Mouse (Mus musculus): ENCODE data around the gene Pabpn1l. TPM values are rescaled to one million over a fixed set of nuclear protein-coding genes. Genes with fewer than 3 reads are reported as not detected.
A peak's percentile ranks its signal among the peaks of the same experiment; 100 is the strongest.
"Not testable (repeated sequence)": the region's sequence is repeated elsewhere in the genome, so short reads cannot be mapped to it uniquely, and the experiment has no call there.

The Pabpn1l gene
- polyA plus RNA-seq, 1 experiment from 2014 or later: not detected

GRCm38 (mm10) chr8:122644175-122644954 lies 21.8 kb upstream of the Pabpn1l start:
- peaks cover 33% of the 10 kb centered on the region for H3K36me3 ChIP-seq
- H3K9ac ChIP-seq (replicated peaks): no peak overlapping the region
- H3K4me3 ChIP-seq: no peak overlapping the region
- WGBS: 77% methylated on average over 6 of the region's 6 CpGs
- ATAC-seq (replicated peaks): no peak
- no peaks in the 10 kb centered on the region for H3K9me3 ChIP-seq
- peaks cover 23% of the 10 kb centered on the region for H3K4me1 ChIP-seq
- no peak overlapping the region for H3K27ac ChIP-seq (replicated peaks)
- H3K4me2 ChIP-seq (replicated peaks): no peak overlapping the region
- no peaks in the 10 kb centered on the region for H3K27me3 ChIP-seq

DNA sequence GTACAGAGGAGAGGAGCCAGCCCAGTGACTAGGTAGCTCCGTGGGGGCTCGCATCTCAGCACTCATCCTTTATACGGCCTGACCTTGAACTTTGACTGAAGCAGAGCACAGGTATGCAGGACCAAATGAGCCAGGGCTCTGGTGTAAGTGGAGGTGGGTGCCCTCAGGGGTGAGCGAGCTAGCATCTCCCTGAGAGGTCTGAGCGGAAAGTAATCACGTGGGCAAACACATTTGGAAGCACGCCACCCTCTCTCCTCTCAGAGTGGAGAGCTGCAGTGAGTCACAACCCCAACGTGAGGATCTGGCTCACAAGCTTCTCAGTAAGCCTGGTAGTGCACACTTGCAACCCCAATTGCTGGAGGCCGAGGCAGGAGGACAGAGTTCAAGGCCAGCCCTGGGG lies 19.5 kb upstream of the Pabpn1l start:
- peaks cover 25% of the 10 kb centered on the region for H3K36me3 ChIP-seq

DNA sequence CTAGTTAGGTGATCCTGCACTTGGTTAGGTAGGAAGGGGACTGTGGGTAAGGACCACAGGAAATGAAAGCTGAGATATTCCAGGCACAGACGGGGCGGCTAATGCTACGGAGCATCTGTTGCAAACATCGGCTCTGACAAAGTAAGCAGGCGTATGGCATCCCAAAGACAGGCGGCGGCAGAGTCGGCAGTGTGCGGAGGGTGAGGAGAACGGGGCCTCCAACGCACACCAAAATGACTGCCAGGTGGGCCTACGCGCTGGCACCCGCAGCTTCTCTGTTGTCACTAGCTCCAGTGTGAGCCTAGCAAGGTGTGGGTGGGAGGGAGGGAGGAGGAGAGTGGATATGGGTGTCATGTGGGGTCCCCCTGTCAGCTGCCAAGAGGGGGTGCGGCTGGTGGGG lies 18.9 kb upstream of the Pabpn1l start:
- H3K27ac ChIP-seq (replicated peaks): no peak overlapping the region; the same call in 1 of the 2 replicates
- H3K9me3 ChIP-seq: no peaks in the 10 kb centered on the region
- peaks cover 37% of the 10 kb centered on the region for H3K4me1 ChIP-seq
- WGBS: 56% methylated on average over 15 of the region's 15 CpGs
- no peak overlapping the region for H3K4me3 ChIP-seq
- ATAC-seq (replicated peaks): no peak
- H3K27me3 ChIP-seq: no peaks in the 10 kb centered on the region
- no peak overlapping the region for H3K9ac ChIP-seq (replicated peaks)
- H3K36me3 ChIP-seq: peaks cover 19% of the 10 kb centered on the region; the same call in 1 of the 2 replicates
- H3K4me2 ChIP-seq (replicated peaks): no peak overlapping the region

More for the DNA sequence above, 19.5 kb upstream of the Pabpn1l start:
- Histone ChIP-seq H3K4me3 (no peak overlapping the region), H3K27me3 (no peaks in the 10 kb centered on the region), H3K9ac (replicated peaks) (no peak overlapping the region), H3K27ac (replicated peaks) (no peak overlapping the region), H3K9me3 (no peaks in the 10 kb centered on the region), H3K4me1 (peaks cover 33% of the 10 kb centered on the region), H3K4me2 (replicated peaks) (no peak overlapping the region)
- no peak for ATAC-seq (replicated peaks)
- WGBS: 75% methylated on average over 9 of the region's 9 CpGs

DNA sequence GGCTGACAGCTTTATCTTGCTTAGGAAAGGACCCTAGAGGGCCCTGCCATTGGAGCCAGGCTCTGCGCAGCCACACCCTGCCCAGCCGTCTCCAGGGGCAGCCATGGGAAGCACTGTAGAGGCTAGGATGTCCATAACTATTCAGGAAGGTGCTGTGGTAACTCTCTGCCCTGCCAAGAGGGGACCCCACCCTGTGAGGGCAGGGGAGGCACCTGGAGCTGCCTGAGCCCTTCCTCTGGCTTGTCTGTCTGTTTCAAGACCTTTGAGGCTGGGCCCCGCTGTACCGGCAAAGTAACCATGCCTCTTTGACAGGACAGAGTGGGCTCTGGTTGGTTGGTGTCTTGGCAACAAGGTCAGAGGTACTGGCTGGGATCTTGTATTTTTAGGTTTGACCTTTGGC lies 18.3 kb upstream of the Pabpn1l start:
- ATAC-seq (replicated peaks): no peak
- Histone ChIP-seq H3K27ac (replicated peaks) (no peak overlapping the region; the same call in 1 of the 2 replicates), H3K9ac (replicated peaks) (no peak overlapping the region), H3K4me1 (peaks cover 37% of the 10 kb centered on the region), H3K9me3 (no peaks in the 10 kb centered on the region), H3K4me3 (no peak overlapping the region), H3K27me3 (no peaks in the 10 kb centered on the region), H3K4me2 (replicated peaks) (no peak overlapping the region), H3K36me3 (peaks cover 20% of the 10 kb centered on the region; the same call in 1 of the 2 replicates)
- WGBS: 81% methylated on average over 4 of the region's 4 CpGs

DNA sequence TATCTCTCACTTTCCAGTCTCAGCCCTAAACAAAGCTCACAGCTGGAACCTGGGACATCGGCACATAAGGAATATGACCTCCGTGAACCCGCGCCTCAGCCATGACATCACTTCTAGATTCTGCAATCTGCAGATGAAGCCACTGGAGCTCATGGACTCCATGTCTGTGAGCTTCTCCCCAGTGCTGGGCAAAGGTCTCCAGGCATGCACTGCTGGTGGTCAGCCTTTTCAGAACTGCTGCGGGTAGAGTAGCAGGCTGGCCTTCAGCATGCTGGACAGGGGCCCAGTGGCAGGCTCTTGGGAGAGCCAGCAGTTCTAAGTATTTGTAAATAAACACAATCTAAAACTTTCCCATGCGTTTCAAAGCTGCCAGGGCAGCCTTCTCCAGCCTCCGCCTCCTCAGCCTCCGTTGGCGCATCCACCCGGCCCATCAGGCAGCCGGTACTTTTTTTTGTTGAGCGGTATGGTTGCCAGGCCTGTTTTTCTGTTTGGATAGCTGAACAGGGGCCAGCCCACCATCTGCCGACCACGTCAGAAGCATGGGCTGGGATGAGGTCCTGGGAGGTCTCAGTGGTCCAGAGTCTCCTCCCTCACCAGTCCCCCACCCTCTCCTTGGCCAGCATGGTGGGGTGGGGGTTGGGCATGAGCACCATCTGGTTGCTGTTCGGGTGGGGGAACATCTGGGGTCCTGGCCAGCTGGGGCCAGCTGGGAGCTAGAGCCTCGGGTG lies 17.1 kb upstream of the Pabpn1l start:
- H3K27me3 ChIP-seq: no peaks in the 10 kb centered on the region
- no peaks in the 10 kb centered on the region for H3K9me3 ChIP-seq
- peak overlapping the region; percentile 36; the same call in 1 of the 2 replicates for H3K27ac ChIP-seq (replicated peaks)
- peaks cover 32% of the 10 kb centered on the region for H3K36me3 ChIP-seq
- H3K4me3 ChIP-seq: no peak overlapping the region
- H3K4me2 ChIP-seq (replicated peaks): no peak overlapping the region
- peaks cover 37% of the 10 kb centered on the region for H3K4me1 ChIP-seq
- H3K9ac ChIP-seq (replicated peaks): no peak overlapping the region
- WGBS: 33% methylated on average over 16 of the region's 16 CpGs
- ATAC-seq (replicated peaks): peak; percentile 53

GRCm38 (mm10) chr8:122638601-122639000 lies 16.1 kb upstream of the Pabpn1l start:
- 76% methylated on average over 16 of the region's 16 CpGs for WGBS
- peaks cover 40% of the 10 kb centered on the region for H3K36me3 ChIP-seq

DNA sequence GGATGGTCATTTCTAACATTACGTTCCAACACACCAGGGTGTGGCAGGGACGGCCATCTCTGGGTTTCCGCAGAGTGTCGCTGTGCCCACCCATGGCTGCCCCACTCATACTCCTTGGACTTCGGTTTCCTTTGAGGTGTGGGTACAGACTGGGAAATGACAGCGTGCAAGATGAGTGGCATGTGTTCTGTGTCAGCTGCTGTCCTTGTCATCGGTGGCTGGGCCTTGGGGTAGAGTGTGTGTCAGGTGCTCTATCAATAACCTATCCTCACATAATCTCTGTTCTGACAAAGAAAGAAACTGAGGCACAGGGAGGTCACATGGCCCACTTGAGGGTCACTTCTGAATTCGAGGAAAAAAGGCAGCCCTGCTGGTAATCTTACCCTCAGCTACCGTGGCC lies 14.7 kb upstream of the Pabpn1l start:
- Histone ChIP-seq H3K4me2 (replicated peaks) (no peak overlapping the region), H3K36me3 (peaks cover 47% of the 10 kb centered on the region), H3K9ac (replicated peaks) (no peak overlapping the region), H3K4me3 (no peak overlapping the region), H3K9me3 (no peaks in the 10 kb centered on the region), H3K27ac (replicated peaks) (no peak overlapping the region), H3K27me3 (no peaks in the 10 kb centered on the region), H3K4me1 (peaks cover 37% of the 10 kb centered on the region)
- WGBS: 87% methylated on average over 9 of the region's 9 CpGs
- ATAC-seq (replicated peaks): no peak

More at GRCm38 (mm10) chr8:122638601-122639000, 16.1 kb upstream of the Pabpn1l start:
- Histone ChIP-seq H3K4me2 (replicated peaks) (no peak overlapping the region), H3K27me3 (no peaks in the 10 kb centered on the region), H3K27ac (replicated peaks) (0 out of 2 replicates have a peak overlapping the region, but pooled peaks have one; percentile 36), H3K4me3 (no peak overlapping the region), H3K9me3 (no peaks in the 10 kb centered on the region), H3K4me1 (peaks cover 37% of the 10 kb centered on the region), H3K9ac (replicated peaks) (no peak overlapping the region)
- no peak for ATAC-seq (replicated peaks)

- no peak overlapping the region for H3K27ac ChIP-seq (replicated peaks)
- peaks cover 36% of the 10 kb centered on the region for H3K4me1 ChIP-seq
- peaks cover 47% of the 10 kb centered on the region for H3K36me3 ChIP-seq
- no peaks in the 10 kb centered on the region for H3K27me3 ChIP-seq
- no peak for ATAC-seq (replicated peaks)
- no peak overlapping the region for H3K9ac ChIP-seq (replicated peaks)
- no peaks in the 10 kb centered on the region for H3K9me3 ChIP-seq
- H3K4me3 ChIP-seq: no peak overlapping the region
- no peak overlapping the region for H3K4me2 ChIP-seq (replicated peaks)
- WGBS: 54% methylated on average over 9 of the region's 9 CpGs
Observed at GRCm38 (mm10) chr8:122636803-122637175, 14.2 kb upstream of the Pabpn1l start.

DNA sequence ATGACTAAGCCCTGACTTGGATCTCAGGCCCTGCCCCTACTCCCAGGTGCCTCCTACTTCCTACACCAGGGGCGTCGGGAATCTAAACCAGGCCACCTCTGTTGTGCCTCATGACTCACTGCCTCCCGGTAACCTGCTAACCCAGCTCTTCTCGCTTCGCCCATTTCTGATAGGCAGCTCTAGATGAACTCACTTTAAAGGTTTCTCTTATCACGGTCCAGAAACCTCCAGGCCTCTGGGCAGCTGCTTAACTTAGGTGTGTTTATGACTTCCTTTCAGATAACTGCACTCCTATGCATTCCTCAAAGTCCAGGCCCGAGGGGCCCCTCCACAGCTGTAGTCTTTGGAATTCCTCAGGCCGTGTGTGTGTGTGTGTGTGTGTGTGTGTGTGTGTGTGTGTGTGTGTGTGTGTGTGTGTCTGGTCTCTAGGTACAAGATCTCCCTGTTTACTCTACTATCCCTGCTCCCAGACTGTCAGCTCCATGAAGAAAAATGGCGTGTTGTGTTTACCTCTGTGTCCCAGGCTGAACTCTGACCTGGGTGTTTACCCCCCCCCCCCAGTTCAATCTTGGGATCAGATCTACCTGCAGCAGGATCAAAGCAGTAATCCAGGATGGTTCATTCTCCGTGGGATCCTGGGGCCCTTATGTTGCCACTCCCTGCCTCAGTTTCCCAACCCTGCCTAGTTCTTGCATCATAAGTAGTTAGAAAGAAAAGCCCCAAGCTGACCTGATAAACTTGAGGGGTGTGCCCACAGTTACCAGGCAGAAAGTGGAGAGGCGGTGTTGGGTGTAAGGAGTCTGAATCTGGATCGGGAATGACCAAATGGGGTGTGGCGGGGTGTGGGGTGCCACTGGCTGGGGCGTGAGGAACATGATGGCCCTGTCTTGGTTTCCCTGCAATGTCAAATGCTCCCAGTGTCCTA lies 13.6 kb upstream of the Pabpn1l start:
- Histone ChIP-seq H3K36me3 (peaks cover 47% of the 10 kb centered on the region), H3K27ac (replicated peaks) (no peak overlapping the region), H3K4me2 (replicated peaks) (no peak overlapping the region), H3K9me3 (no peaks in the 10 kb centered on the region), H3K9ac (replicated peaks) (no peak overlapping the region), H3K4me3 (no peak overlapping the region), H3K27me3 (no peaks in the 10 kb centered on the region), H3K4me1 (peaks cover 30% of the 10 kb centered on the region)
- ATAC-seq (replicated peaks): no peak
- WGBS: 82% methylated on average over 14 of the region's 14 CpGs

GRCm38 (mm10) chr8:122633205-122633604 lies 10.7 kb upstream of the Pabpn1l start:
- Histone ChIP-seq H3K4me2 (replicated peaks) (no peak overlapping the region), H3K36me3 (peaks cover 50% of the 10 kb centered on the region), H3K27me3 (no peaks in the 10 kb centered on the region), H3K4me3 (no peak overlapping the region), H3K9ac (replicated peaks) (no peak overlapping the region), H3K4me1 (0 out of 2 replicates have a peak, but pooled peaks cover 5% of the 10 kb centered on the region), H3K9me3 (no peaks in the 10 kb centered on the region), H3K27ac (replicated peaks) (no peak overlapping the region)
- WGBS: 91% methylated on average over 14 of the region's 14 CpGs
- ATAC-seq (replicated peaks): no peak

DNA sequence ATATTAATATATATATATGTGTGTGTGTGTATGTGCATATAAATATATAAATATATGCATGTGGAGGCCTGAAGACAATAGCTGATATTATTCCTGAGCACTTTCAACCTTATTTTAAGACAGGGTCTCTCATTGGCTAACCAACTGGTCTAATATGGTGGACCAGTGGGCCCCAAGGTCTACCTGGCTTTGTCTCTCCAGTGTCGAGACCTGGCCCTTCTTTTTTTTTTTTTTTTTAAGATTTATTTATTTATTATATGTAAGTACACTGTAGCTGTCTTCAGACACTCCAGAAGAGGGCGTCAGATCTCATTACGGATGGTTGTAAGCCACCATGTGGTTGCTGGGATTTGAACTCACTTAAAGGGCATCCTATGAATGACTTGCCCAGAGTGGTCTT lies 9.6 kb upstream of the Pabpn1l start:
- H3K4me1 ChIP-seq; H3K27me3 ChIP-seq; ATAC-seq (replicated peaks); H3K9me3 ChIP-seq; H3K9ac ChIP-seq (replicated peaks); H3K27ac ChIP-seq (replicated peaks); H3K4me3 ChIP-seq; H3K4me2 ChIP-seq (replicated peaks): not testable (repeated sequence)
- WGBS: 90% methylated on average over 3 of the region's 3 CpGs
- H3K36me3 ChIP-seq: peaks cover 44% of the 10 kb centered on the region

All from forebrain, embryonic 15.5 days (tissue).